Mouse (Mus musculus): ENCODE results near the gene Ogdh. TPM values are rescaled to one million over a fixed set of nuclear protein-coding genes. Genes with fewer than 3 reads are reported as not detected.
"Not testable (repeated sequence)": the region's sequence is repeated elsewhere in the genome, so short reads cannot be mapped to it uniquely, and the experiment has no call there.

Ogdh gene
- 1,000 to 10,000 TPM; 1,619 to 1,687 TPM for total RNA-seq (2021)

- intact Hi-C loops (cut with DNase I): no loop called here
- peak; percentile 97 for DNase-seq (ENCODE audit: low spot score)
Observed at GRCm38 (mm10) chr11:6291401-6292115, at the start of gene Ogdh. Ogdh (plus strand) TSS chr11:6291633.

- DNase-seq (ENCODE audit: low spot score): no peak
- intact Hi-C loops (cut with DNase I): no loop called here
Observed at GRCm38 (mm10) chr11:6244707-6245106, 46.7 kb upstream of the Ogdh start.

GRCm38 (mm10) chr11:6252248-6252647, 39.2 kb upstream of the Ogdh start:
- no peak for DNase-seq (ENCODE audit: low spot score)
- intact Hi-C loops (cut with DNase I): no loop called here

GRCm38 (mm10) chr11:6252824-6253223, 38.6 kb upstream of the Ogdh start:
- intact Hi-C loops (cut with DNase I): no loop called here
- DNase-seq (ENCODE audit: low spot score): no peak

- DNase-seq (ENCODE audit: low spot score); intact Hi-C loops (cut with DNase I): not testable (repeated sequence)
Observed at GRCm38 (mm10) chr11:6254602-6255001, 36.8 kb upstream of the Ogdh start.

GRCm38 (mm10) chr11:6256490-6257072, 34.9 kb upstream of the Ogdh start:
- DNase-seq (ENCODE audit: low spot score): no peak
- intact Hi-C loops (cut with DNase I): no loop called here

GRCm38 (mm10) chr11:6259413-6259812, 32.0 kb upstream of the Ogdh start:
- intact Hi-C loops (cut with DNase I): no loop called here

GRCm38 (mm10) chr11:6261434-6262082, 29.9 kb upstream of the Ogdh start:
- DNase-seq (ENCODE audit: low spot score): no peak
- intact Hi-C loops (cut with DNase I): loop anchor here (1.0 kb wide), 1 partner anchor 265 kb away; no protein-coding TSS in a partner anchor

More at GRCm38 (mm10) chr11:6259413-6259812, 32.0 kb upstream of the Ogdh start:
- DNase-seq (ENCODE audit: low spot score): no peak

GRCm38 (mm10) chr11:6266621-6267020, 24.8 kb upstream of the Ogdh start:
- intact Hi-C loops (cut with DNase I): loop anchor here (2.0 kb wide), 1 partner anchor 66 kb away; the partner anchor contains the start of genes A730071L15Rik and Nudcd3
- no peak for DNase-seq (ENCODE audit: low spot score)

- intact Hi-C loops (cut with DNase I): loop anchor here (2.0 kb wide), 1 partner anchor 67 kb away; the partner anchor contains the start of genes A730071L15Rik and Nudcd3
- DNase-seq (ENCODE audit: low spot score): peak; percentile 84
Observed at GRCm38 (mm10) chr11:6267320-6268254, 23.8 kb upstream of the Ogdh start, which contains the start of gene Ddx56. Ddx56 (minus strand) TSS chr11:6267772.

- intact Hi-C loops (cut with DNase I): no loop called here
- DNase-seq (ENCODE audit: low spot score): no peak
Observed at GRCm38 (mm10) chr11:6273607-6274006, 17.8 kb upstream of the Ogdh start.

- intact Hi-C loops (cut with DNase I): no loop called here
- peak; percentile 95 for DNase-seq (ENCODE audit: low spot score)
Observed at GRCm38 (mm10) chr11:6274387-6275093, 16.9 kb upstream of the Ogdh start, which contains the start of gene Tmed4. Tmed4 (minus strand) TSS chr11:6274870.

- intact Hi-C loops (cut with DNase I): no loop called here
- no peak for DNase-seq (ENCODE audit: low spot score)
Observed at GRCm38 (mm10) chr11:6275094-6275484, 16.3 kb upstream of the Ogdh start.

- no peak for DNase-seq (ENCODE audit: low spot score)
- intact Hi-C loops (cut with DNase I): no loop called here
Observed at GRCm38 (mm10) chr11:6276466-6276865, 15.0 kb upstream of the Ogdh start.

- intact Hi-C loops (cut with DNase I): no loop called here
- no peak for DNase-seq (ENCODE audit: low spot score)
Observed at GRCm38 (mm10) chr11:6282940-6283339, 8.5 kb upstream of the Ogdh start.

GRCm38 (mm10) chr11:6290138-6290537, 1.3 kb upstream of the Ogdh start:
- DNase-seq (ENCODE audit: low spot score): no peak
- intact Hi-C loops (cut with DNase I): no loop called here

- no peak for DNase-seq (ENCODE audit: low spot score)
- intact Hi-C loops (cut with DNase I): no loop called here
Observed at GRCm38 (mm10) chr11:6290883-6291282, 550 bp upstream of the Ogdh start.

- DNase-seq (ENCODE audit: low spot score): peak; percentile 43
- intact Hi-C loops (cut with DNase I): no loop called here
Observed at GRCm38 (mm10) chr11:6292116-6292987, 919 bp downstream of the Ogdh start.
